Mouse (Mus musculus): ENCODE data around the gene Zcchc14.
"Not testable (repeated sequence)": the region's sequence is repeated elsewhere in the genome, so short reads cannot be mapped to it uniquely, and the experiment has no call there.

The Zcchc14 gene

DNA sequence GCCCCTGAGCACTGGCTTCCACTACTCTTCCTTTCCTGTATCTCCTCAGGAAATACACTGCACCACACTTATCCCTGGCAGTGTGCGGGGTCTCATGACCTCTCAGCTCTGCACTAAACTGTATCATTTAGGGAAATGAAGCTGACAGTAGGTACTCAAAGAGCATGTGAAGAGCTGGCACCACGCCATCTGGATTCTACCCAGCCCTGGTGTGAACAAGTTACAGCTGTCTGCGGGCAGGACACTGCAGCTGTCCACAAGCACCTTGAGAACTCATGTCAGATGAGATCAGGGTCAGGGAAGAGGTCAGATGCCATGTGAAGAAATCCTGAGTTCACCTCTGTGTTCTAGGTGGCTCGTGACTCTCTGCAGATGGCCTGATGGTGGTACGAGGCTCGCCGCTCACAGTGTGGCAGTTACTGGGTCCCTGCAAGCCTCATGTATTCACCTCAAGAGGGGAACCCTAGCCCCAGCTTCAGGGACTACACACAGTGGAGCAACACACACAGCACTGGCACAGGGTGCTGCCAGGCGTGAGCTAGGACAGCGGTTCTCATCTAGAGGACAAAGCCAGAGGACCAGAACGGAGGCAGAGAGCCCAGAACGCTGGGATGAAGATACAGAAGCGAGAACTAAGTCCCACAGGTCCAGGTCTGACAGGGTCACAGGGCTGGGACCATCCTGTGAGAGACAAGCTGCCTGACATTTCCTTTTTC is 31.7 kb downstream of the Zcchc14 start:
- DNase-seq, result no peak

DNA sequence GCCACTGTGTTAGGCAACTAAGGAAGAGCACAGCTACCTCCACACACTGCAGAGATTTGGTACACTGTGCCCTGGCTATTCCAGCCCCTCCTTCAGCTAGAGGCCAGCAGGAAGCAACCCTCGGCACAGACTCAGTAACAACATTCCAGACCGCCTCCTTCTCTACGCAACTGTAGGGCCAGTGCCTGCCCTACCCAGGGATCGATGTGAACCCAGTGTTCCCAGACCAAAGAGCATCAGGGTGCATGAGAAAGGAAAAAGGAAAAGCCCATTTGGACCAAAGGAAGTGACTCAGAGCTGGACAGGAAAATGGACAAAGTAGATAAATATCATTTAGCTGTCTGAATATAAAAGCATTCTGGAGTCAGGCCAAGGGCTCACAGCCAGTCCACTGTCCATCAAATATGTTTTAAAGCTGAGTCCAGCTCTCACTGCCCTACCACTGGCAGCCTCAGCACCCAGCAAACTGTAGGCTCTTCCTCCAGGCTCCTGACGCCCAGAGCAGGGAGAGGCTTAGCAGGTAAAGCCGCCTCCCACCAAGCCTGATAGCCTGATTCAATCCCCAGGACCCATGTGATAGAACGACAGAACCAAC is 33.2 kb downstream of the Zcchc14 start:
- no peak for DNase-seq

DNA sequence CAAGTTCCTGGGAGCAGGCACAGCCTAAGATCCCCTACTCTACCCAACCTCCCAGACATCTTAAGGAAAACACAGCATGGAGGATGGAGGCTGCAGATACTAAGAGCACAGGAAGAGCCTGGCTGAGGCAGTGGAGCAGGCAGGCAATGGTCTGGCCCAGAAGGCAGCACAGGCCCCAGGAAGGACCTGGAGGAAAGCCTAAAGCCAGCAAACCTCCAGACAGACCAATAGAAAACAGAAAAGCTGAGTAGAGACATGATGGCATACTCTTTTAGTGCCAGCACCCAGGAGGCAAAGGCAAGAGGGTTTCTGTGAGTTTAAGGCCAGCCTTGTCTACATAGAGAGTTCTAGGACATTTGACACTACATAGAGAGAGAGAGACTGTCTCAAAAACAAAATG is 39.3 kb downstream of the Zcchc14 start:
- DNase-seq, result no peak

DNA sequence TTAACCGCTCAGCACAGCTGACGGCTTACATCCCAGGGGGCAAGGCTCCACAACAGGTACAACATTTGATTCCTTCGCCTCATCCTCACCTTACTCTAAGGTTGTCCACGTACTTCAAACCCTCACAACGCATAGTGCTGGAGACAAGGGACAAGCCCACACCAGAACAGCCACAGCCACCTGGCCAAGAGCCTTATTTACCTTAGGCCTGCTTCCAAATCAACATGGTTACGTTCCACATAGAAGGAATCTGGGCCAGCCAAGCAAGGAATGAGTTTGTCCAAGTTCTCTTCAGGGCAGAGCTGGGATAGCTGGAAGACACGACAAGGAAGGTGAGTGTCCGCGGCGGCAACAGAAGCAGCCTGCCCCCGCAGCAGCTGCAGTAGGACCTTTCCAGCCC is 42.8 kb downstream of the Zcchc14 start:
- DNase-seq, result no peak

DNA sequence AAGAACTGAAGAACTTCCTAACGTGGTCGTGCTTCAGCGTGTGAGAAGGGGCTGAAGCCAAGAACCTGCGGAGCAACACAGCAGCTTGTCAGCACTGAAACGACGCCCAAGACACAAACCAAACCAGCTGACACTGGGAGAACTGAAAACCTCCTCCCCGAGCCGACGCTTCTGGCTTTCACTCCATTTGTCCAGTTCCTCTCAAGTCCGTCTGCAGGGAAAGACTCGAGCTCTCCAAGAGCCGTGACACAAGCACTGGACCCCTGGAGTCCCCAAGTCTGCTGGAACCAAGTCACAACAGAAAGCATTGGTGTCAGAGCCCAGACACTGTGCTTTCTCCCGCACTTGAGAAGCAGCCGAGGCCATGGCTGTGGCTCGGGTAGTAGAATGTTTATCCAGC is 43.5 kb downstream of the Zcchc14 start:
- no peak for DNase-seq

DNA sequence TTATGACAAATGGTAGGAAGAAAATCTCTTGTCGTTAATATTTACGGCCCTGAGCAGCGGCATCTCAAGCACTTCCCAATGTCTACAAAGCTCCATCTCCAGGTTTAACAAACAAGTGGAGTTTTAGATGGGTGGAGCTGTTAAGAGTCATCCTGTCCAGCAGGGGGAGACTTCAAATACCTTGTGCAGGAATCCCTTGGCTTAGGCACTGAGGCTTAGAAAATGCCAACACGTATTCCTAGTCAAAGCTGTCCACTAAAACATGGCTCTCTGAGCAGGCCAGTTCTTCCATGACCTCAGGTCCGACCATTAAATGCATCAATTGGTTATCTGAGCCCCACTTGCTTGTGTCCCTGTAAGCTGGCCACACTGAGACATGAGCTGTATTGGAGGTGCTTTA is 45.0 kb downstream of the Zcchc14 start:
- DNase-seq, result no peak

DNA sequence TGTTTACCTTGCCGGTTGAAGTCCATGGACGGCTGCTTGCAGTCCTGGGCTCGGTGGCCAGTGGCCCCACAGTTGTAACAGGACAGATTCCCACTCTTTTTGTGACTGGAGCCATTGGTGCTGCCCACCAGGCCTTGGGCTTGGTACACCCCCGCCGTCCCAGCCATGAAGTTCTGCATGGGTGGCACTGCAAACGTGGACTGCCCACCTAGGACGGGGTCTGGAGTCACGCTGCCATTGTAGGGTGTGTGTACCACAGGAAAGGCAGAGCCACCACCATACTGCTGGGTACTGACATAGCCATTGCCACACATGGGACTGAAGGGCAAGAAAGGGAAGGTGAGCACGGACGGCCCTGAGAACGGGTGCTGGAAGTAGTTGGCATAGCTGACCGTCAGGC is 48.9 kb downstream of the Zcchc14 start:
- DNase-seq, result no peak

DNA sequence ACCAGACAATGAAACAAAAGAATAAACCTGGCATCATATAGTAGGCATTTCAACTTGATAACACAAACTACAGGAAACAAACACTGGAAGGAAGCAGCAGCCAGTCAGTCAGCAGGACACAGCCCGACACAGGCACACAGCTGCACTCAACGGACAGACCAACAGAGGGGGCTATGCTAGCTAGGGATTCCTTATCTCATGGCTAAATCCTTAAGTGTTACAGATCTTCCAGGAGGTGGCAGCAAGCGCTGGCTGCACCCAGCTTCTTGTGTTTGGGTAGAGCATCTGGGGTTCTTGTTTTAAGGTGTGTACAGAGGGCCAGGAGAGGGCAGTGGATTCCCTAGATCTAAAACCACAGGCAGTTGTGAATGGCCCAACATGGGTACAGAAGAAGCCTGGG is 49.8 kb downstream of the Zcchc14 start:
- DNase-seq, result peak; percentile 68

DNA sequence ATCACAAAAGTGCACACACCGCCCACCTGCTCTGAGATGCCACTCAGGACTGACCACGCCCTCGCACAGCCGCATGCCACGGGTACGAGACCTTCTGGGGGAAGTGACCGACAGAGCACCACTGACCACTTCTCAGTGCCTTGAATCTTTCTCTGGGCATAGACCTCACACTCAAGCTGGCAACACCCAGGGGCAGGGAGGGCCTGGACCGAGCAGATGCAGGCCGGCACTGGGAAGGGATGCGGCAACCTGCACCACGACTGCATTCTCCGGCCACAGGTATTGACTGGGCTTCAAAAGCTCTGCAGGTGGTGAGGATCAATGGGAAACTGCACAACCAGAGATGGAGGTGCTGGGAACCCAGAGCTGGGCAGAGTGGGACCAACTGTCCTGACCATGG is 50.3 kb downstream of the Zcchc14 start:
- DNase-seq, result no peak

DNA sequence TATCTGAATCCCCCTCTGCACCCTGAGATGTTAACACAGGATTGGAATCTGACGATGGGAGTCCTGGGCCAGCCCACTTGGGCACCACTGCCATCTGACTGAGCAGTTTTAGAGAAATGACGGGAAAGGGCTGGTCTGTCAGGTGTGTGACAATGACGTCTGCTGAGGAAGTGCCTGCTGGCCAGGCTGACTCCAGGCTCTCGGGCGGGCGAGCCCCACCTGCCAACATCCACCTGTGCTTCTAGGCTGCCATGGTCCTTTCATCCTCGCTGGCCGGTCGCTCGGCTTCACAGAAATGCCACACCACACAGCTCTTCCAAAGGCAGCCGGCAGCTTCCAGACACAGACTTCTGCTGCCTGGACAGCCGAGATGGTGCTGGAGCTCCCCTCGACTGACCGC is 52.9 kb downstream of the Zcchc14 start:
- no peak for DNase-seq

DNA sequence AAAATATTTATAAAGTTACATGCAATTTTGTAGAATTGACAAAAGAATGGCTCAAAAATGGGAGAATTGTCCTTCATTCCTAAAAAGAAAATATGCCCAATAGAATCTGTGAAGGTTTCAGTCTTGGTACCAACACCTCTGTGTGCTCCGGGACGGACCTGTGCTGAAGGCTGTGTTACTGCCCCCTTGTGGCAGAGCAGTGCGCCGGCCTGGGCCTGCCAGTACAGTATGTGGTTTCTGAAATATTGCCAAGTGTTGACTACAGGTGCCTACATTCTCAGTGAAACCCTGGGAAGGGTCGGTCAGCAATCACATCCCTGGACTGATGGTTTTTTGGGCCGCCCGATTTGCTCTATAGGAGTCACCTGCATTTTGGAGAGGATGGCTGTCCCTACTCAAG is 53.8 kb downstream of the Zcchc14 start:
- DNase-seq, result peak; percentile 55

DNA sequence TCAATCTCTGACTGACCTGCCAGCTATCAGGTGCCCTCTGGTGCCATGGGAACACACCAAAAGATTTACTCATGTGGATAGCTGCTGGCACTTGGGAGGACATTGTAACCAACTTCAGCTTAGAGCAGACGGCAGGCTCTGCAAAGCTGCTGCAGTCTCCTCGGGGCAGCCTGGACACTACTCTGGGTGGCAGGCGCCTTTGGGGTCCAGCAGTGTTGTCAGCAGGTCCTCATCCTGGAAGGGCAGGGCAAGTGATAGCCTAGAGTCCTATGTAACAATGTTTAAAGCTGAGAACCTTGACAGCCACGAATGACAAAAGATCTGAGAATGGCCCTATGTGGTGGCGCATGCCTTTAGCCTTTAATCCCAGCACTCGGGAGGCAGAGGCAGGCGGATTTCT is 54.5 kb downstream of the Zcchc14 start:
- DNase-seq, result no peak

DNA sequence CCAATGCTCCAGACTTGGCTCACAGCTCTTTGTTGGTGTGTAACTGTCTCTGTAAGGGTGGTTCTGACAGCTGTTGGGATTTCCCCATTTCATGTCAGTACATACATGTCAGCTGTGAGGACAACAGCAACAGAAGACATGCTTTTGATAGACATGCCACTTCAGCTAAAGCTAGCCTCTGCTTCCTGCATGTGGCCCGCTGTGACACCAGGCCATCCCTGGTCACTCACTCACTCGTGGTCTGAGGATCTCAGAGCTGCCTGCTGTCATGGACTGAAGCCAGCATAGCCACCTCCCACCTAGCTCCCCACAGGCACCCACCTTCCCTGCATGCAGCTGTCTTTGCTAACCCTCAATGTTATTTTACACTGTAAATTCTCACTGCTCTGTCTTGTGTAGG is 55.2 kb downstream of the Zcchc14 start:
- not testable (repeated sequence) for DNase-seq

DNA sequence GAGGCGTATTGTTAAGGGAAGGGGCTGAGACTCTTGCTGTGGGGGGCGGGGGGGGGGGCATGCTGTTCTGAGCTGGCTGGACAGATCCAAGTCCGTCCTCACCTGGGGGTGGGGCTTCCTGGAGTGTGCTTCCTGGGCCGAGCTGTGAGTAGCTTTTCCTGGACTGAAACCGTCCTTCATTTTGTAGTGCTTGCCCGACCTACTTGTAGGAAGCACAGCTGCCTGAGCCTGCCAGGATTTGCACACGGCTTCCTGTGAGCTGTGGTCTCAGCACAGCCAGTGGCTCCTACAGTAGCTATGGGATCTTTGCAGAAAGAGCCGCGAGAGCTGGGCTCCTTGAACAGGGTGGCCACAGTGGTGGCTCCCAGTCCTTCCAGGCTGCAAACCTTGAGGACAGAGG is 58.7 kb downstream of the Zcchc14 start:
- DNase-seq, result no peak

DNA sequence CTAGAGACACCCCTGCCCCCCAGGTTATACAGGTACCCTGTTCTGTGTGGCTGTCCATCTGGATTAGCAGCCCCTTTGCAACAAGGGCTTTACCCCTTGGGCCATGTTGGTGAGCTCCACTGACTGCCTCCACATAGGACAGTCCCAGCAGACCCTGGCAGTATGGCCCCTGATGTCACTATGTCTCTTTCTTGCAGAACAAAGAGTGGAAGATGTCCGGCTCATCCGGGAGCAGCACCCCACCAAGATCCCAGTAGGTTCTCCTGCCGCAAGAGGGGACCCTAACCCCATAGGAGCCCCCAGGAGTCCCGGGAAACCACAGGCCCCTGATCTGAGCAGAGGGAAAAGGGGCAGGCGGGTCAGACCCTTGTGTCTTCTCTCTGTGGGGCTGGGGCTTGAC is 59.4 kb downstream of the Zcchc14 start:
- no peak for DNase-seq

DNA sequence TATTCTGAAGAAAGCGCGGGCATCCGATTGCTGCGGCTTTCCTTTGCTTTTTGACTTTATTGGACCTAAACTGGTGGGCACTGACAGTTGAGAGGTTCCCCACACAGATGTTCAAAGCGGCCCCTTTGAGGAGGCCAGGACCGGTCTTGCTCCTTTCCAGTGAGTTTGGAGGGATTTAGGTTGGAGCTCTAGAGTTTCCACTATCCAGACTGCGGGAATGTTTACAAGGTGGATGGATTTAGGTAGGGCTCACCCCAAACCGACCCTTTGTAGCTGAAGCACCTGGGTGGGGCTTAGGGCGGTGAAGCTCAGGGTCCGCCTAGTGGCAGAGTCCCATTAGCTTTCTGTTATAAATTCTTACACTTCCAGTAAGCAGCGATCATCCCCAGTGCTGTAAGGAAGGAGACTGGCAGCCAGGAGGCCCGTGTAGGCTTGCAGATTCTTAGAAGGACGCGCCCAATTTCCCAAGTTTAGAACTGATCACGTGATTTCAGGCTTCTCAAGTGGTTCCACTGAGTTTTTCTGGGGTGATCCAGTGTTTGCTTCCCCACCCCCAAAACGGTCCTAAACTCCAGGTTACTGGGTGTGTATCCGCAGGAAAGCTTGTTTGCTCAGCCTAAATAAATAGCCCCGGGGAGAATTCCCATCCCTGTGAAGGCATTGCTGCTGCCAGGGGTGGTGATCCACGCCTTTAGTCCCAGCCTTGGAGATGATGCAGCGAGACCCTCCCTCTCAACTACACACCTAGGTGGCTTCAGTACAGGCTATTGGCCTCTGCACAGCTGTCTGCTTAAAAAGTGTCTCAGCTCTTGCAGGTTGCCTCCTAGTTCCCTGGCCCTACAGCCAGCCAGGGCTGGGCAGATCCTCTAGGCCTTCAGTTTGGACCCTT is 61.3 kb downstream of the Zcchc14 start:
- DNase-seq, result no peak

DNA sequence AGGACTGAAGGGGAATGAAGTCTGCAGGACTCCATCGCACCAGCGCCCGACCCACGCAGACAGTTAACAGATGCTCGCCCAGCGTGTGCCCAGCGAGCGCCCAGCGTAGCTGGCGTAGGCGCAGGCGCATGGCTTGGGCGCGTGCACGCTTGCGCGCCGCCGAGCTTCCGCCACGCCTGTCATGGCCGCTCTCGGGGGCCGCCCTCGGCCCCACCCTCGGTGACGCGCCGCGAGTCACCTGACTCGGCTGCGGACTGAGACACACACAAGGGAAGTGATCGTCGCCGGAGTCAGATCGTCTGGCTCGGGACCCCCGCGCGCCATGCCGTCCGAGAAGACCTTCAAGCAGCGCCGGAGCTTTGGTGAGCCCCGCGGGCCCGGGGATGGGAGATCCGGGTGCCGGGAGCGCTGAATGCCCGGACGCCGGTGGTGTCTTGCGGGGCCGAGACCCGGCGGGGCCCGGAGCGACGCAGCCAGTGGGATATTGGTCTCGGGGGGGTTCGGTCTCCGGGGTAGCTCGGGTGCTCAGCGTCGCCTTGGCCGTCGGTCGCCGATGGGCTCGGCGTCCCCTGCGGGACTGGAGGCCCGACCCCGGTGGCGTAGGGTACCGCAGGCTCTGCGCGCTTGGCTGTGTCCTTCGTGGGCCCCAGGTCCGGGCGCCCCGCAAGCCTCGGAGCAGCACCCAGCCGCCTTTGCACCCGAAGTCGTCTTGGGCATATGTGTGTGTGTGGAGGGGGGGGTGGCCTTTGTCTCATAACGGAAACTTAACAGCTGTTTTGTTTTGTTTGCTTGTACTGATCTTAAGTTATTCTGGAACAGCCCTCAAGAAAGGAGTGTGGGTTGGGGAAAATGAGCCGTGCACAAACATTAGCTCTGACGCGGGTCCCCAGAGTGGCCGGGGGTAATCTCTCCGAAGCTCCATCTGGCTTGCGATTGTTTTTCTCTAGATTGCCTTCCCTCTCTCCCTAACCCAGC is 62.2 kb downstream of the Zcchc14 start, which contains the start of gene Map1lc3b:
TSS of gene Map1lc3b (plus strand) at position 159 of the 975 bp plus-strand sequence.
- peak; percentile 98 for DNase-seq

DNA sequence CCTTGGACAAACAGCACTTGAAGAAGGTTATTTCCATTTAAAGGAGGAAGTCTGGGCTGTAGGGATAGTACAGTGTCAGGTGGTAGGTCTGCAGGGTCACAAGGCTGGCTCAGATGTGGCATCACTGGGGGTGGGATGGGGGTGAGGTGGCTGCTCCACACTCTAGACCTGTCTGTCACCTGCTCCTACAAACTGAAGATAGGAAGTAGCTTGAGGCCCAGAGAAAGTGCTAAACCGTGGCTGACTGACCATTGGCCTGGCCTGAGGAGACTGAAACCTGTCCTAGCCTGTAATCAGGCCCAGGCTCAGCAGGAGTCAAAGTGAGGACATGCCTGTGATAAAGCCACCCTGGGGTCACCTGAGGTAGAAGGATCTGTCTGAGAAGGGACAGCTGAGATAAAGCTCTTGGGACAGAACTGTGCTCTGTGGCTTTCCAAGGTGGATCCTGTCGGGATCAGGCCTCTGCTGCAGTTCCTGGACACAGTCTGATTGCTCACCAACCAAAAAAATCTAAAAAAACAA is 63.4 kb downstream of the Zcchc14 start:
- no peak for DNase-seq

DNA sequence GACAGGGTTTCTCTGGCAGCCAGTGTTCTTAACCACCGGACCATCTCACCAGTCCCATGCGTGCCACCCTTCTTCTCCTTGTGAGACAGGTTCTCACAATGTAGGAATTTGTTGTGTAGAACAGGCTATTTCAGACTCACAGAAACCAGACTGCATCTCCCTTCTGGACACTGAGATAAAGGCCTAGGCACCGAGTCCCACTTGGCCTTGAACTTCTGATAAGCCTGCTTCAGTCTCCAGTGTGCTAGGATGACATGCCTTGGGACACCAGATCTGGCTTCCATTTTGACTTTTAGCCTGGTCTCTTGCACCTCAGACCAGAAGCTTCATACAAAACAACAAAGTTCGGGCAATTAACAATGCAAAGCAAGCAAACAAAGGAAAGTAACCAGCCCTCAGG is 64.0 kb downstream of the Zcchc14 start:
- no peak for DNase-seq

DNA sequence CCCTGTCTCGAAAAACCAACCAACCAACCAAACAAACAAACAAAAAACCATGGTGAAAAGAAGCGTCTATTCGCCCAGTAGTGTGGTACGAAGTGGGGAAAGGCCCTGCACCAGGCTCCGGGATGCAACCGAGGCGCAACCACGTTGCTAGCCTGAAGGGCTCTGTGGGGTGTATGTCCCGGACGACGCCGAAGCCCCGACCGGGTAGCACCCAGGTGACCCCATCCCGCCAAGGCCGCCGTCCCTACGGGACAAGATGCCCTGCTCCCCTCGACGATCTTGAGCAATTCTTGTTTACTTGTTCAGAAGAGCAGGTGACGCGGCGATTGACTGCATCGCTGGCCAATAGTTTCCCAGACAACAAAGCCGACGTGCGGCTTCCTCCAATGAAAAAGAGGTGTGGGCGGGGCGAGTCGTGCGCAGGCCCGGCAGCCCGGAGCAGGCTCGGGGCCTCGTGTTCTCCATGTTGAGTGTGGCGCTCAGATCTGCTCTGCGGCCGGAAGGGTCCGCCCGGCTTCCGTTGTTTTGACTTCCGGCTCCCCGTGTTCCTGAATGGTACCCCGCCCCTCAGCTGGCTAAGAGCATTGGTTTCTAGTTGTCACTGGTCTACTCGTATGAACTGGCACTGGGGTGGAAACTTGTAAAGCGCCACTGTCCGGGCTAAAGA is 67.4 kb downstream of the Zcchc14 start:
- peak; percentile 100 for DNase-seq

DNA sequence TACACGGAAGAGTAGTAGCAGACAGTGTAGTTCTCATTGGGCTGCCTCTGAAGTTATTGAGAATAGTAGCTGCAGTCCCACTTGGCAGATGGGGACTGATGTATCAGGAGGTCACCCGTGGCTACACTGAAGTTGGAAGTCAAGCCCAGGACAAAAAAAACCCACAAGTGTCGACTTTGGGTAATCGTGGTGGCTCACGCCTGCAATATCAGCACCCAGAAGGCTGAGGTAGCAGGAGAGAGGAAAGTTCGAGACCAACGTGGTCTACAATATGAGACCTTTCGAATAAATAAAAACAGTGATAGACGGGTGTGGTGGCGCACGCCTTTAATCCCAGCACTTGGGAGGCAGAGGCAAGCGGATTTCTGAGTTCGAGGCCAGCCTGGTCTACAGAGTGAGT is 68.0 kb downstream of the Zcchc14 start:
- DNase-seq, result no peak

DNA sequence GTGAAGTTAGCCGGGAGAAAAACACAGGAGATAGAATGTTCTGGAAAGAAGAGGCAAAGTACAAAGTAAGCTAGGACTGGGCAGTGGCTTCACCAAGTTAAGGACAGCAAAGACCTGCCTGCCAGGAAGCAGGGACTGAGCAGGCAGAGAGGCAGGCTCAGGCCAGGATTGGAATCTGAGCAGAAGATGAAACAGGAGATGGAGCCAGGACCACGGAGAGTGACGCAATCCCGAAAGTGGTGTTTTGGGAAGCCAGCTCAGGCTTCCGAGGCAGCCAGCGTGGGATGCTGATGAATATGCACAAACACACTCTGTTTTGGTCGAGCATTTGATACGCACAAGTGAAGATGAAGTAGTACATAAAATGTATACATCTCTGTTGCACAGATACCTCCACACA is 69.0 kb downstream of the Zcchc14 start:
- no peak for DNase-seq

Measured in right cerebral cortex, postnatal 25 days (tissue).